Comparison of ENCODE assay signal across 26 mouse cellular contexts in genomic region chr19:36860393-36860792, GRCm38 (mm10). TPM values are rescaled to one million over a fixed set of nuclear protein-coding genes. Genes with fewer than 3 reads are reported as not detected.
DNase-seq lines count a peak whose midpoint lies in the region; ATAC-seq and TF ChIP-seq lines count a peak whose summit lies in the region.
"Had no signal": no experiment of that assay in that cellular context is flagged by ENCODE, and none has a peak within 500 bp of the region (broad histone marks: within the 10 kb centered on the region; RNA-seq: fewer than 3 reads in every experiment).

No protein-coding gene starts in this region.

- no peak overlapping the region for H3K27ac ChIP-seq in intestine, postnatal 0 days (ENCODE audit: low read depth, low read length)
- H3K27ac ChIP-seq in intestine, embryonic 15.5 days = no peak overlapping the region
- no peak overlapping the region for H3K27ac ChIP-seq in liver, embryonic 16.5 days (ENCODE audit: low read length)
- H3K27ac ChIP-seq: gastrocnemius, adult 2 months; heart, embryonic 15.5 days; hindbrain, embryonic 15.5 days; layer of hippocampus, adult 2 months; limb, embryonic 12.5 days; liver, embryonic 15.5 days; neural tube, embryonic 12.5 days; stomach, postnatal 0 days had no signal

- H3K9ac ChIP-seq in intestine, postnatal 0 days (ENCODE audit: low read depth, low read length) = no peak overlapping the region
- no peak overlapping the region for H3K9ac ChIP-seq in intestine, embryonic 15.5 days
- H3K9ac ChIP-seq in liver, embryonic 16.5 days (ENCODE audit: low read depth, low read length) = no peak overlapping the region
- H3K9ac ChIP-seq: heart, embryonic 15.5 days; hindbrain, embryonic 15.5 days; limb, embryonic 12.5 days; liver, embryonic 15.5 days; neural tube, embryonic 12.5 days had no signal

- DNase-seq in 3T3-L1 (ENCODE audit: low read depth, low spot score) = peak; percentile 42
- no peak for DNase-seq in T-cell, adult 2 months (ENCODE audit: low spot score)
- DNase-seq in kidney, postnatal 25 days = no peak
- DNase-seq: cerebellum, adult 8-10 months; gastrocnemius, adult 2 months; heart, postnatal 4 days; kidney, adult 9 months; kidney, postnatal 14 days; midbrain, embryonic 14.5 days; right cerebral cortex, postnatal 14 days; thymus, adult 2 months; thymus, postnatal 4 days had no signal

- ATAC-seq in intestine, postnatal 0 days = peak; percentile 73; the same call in 1 of the 2 replicates
- no peak for ATAC-seq in intestine, embryonic 15.5 days
- ATAC-seq in liver, embryonic 16.5 days (ENCODE audit: low read depth) = peak; percentile 27; the same call in 1 of the 2 replicates
- ATAC-seq: activated CD4-positive, CD25-positive, alpha-beta regulatory T cell, adult 4 months; forebrain, embryonic 14.5 days; lung, postnatal 0 days had no signal

- peaks cover 57% of the 10 kb centered on the region for H3K36me3 ChIP-seq in intestine, postnatal 0 days (ENCODE audit: control insufficient read depth, insufficient read depth)
- peaks cover 18% of the 10 kb centered on the region for H3K36me3 ChIP-seq in intestine, embryonic 15.5 days
- peaks cover 76% of the 10 kb centered on the region for H3K36me3 ChIP-seq in C2C12 (ENCODE audit: control insufficient read depth, insufficient read depth)
- H3K36me3 ChIP-seq in liver, embryonic 16.5 days (ENCODE audit: control insufficient read depth, insufficient read depth) = peaks cover 19% of the 10 kb centered on the region

- H3K4me3 ChIP-seq in intestine, postnatal 0 days (ENCODE audit: low read depth, low read length) = no peak overlapping the region
- H3K4me3 ChIP-seq in intestine, embryonic 15.5 days (replicated peaks) = no peak overlapping the region
- H3K4me3 ChIP-seq in C2C12 (ENCODE audit: insufficient read depth, poor library complexity, severe bottlenecking) = no peak overlapping the region
- H3K4me3 ChIP-seq in liver, embryonic 16.5 days (ENCODE audit: low read depth, low read length) = no peak overlapping the region
- H3K4me3 ChIP-seq: gastrocnemius, adult 2 months; heart, embryonic 15.5 days; hindbrain, embryonic 15.5 days; layer of hippocampus, adult 2 months; limb, embryonic 12.5 days; liver, embryonic 15.5 days; neural tube, embryonic 12.5 days had no signal

- H3K79me2 ChIP-seq in C2C12 (ENCODE audit: control insufficient read depth, insufficient read depth) = no peaks in the 10 kb centered on the region

- no peaks in the 10 kb centered on the region for H3K9me3 ChIP-seq in intestine, postnatal 0 days (ENCODE audit: control insufficient read depth)
- H3K9me3 ChIP-seq in intestine, embryonic 15.5 days = no peaks in the 10 kb centered on the region
- no peaks in the 10 kb centered on the region for H3K9me3 ChIP-seq in liver, embryonic 16.5 days (replicated peaks; ENCODE audit: control insufficient read depth, low read length)
- H3K9me3 ChIP-seq: heart, embryonic 15.5 days; hindbrain, embryonic 15.5 days; limb, embryonic 12.5 days; liver, embryonic 15.5 days; neural tube, embryonic 12.5 days had no signal

- no peaks in the 10 kb centered on the region for H3K4me1 ChIP-seq in intestine, postnatal 0 days (replicated peaks; ENCODE audit: control insufficient read depth, insufficient read depth, low read length)
- H3K4me1 ChIP-seq in intestine, embryonic 15.5 days (replicated peaks) = no peaks in the 10 kb centered on the region
- H3K4me1 ChIP-seq in liver, embryonic 16.5 days (ENCODE audit: control insufficient read depth, low read depth, low read length) = no peaks in the 10 kb centered on the region
- H3K4me1 ChIP-seq: heart, embryonic 15.5 days; hindbrain, embryonic 15.5 days; limb, embryonic 12.5 days; liver, embryonic 15.5 days; neural tube, embryonic 12.5 days had no signal

- H3K27me3 ChIP-seq in intestine, postnatal 0 days (replicated peaks; ENCODE audit: control insufficient read depth, insufficient read depth, low read length) = no peaks in the 10 kb centered on the region
- H3K27me3 ChIP-seq in intestine, embryonic 15.5 days (replicated peaks) = no peaks in the 10 kb centered on the region
- no peaks in the 10 kb centered on the region for H3K27me3 ChIP-seq in C2C12 (ENCODE audit: control insufficient read depth, insufficient read depth, insufficient read length)
- H3K27me3 ChIP-seq in liver, embryonic 16.5 days (ENCODE audit: control insufficient read depth, insufficient read depth, low read depth, low read length) = no peaks in the 10 kb centered on the region
- H3K27me3 ChIP-seq: heart, embryonic 15.5 days; hindbrain, embryonic 15.5 days; limb, embryonic 12.5 days; liver, embryonic 15.5 days; neural tube, embryonic 12.5 days had no signal

- no peak overlapping the region for H3K4me2 ChIP-seq in intestine, postnatal 0 days (replicated peaks; ENCODE audit: low read depth)
- H3K4me2 ChIP-seq in intestine, embryonic 15.5 days (replicated peaks) = no peak overlapping the region
- H3K4me2 ChIP-seq in liver, embryonic 16.5 days (ENCODE audit: low read depth, low read length) = no peak overlapping the region
- H3K4me2 ChIP-seq: heart, embryonic 15.5 days; hindbrain, embryonic 15.5 days; limb, embryonic 12.5 days; liver, embryonic 15.5 days; neural tube, embryonic 12.5 days had no signal

- WGBS in intestine, postnatal 0 days = 72% methylated on average over 5 of the region's 5 CpGs
- 90% methylated on average over 5 of the region's 5 CpGs for WGBS in intestine, embryonic 15.5 days
- WGBS in liver, embryonic 16.5 days (ENCODE audit: insufficient replicate concordance) = 66% methylated on average over 5 of the region's 5 CpGs

- no peak for TF ChIP-seq CTCF in intestine, postnatal 0 days (IDR thresholded peaks at IDR 0.05; ENCODE audit: low read depth)
- TF ChIP-seq CTCF in C2C12 (IDR thresholded peaks at IDR 0.05; ENCODE audit: control insufficient read depth, insufficient read depth, insufficient read length) = no peak

- no peak overlapping the region for H3ac ChIP-seq in C2C12 (ENCODE audit: control insufficient read depth, insufficient read length, low read depth)

- no peaks in the 10 kb centered on the region for H3K79me3 ChIP-seq in C2C12 (ENCODE audit: low read depth)

TF ChIP-seq in C2C12, 6 proteins besides CTCF, POLR2A, EP300 and RAD21:
- TF ChIP-seq FOSL1 (IDR thresholded peaks at IDR 0.05; ENCODE audit: insufficient read depth, low read length, poor library complexity, severe bottlenecking) (no peak), MYOG (IDR thresholded peaks at IDR 0.05; ENCODE audit: control insufficient read depth, extremely low read depth, insufficient read length) (no peak), CEBPB (IDR thresholded peaks at IDR 0.05; ENCODE audit: low read depth) (no peak), MYOD1 (IDR thresholded peaks at IDR 0.05; ENCODE audit: control insufficient read depth, insufficient read length, low read depth) (peak; percentile 53), MAX (IDR thresholded peaks at IDR 0.05) (peak; percentile 21), USF1 (IDR thresholded peaks at IDR 0.05; ENCODE audit: low read depth) (no peak)
TF ChIP-seq in C2C12: peak in this region for 2.

RNA-seq across cellular contexts. Expression of gene Tnks2, which starts 26.4 kb away (rescaled TPM):
- polyA plus RNA-seq in intestine, postnatal 0 days (2015; fragmentation: Nextera tagmentation; extraction: Ambion mirVana) = 19.2 and 22.3 TPM in 2 replicates
- 40.7 and 40.9 TPM in 2 replicates for polyA plus RNA-seq in intestine, embryonic 15.5 days (2015; fragmentation: Nextera tagmentation; extraction: Ambion mirVana)
- polyA plus RNA-seq in C2C12 (2012; fragmentation: generic; extraction: Trizol) = 24.1 TPM
- polyA plus RNA-seq in liver, embryonic 16.5 days (2015; fragmentation: Nextera tagmentation; extraction: Ambion mirVana) = 6.0 and 7.3 TPM in 2 replicates

RNA-seq across cellular contexts. Expression of gene Fgfbp3, which starts 59.0 kb away (rescaled TPM):
- polyA plus RNA-seq in intestine, postnatal 0 days (2015; fragmentation: Nextera tagmentation; extraction: Ambion mirVana) = 2.7 and 2.9 TPM in 2 replicates
- polyA plus RNA-seq in intestine, embryonic 15.5 days (2015; fragmentation: Nextera tagmentation; extraction: Ambion mirVana) = 4.2 and 5.0 TPM in 2 replicates
- 0.94 TPM for polyA plus RNA-seq in C2C12 (2012; fragmentation: generic; extraction: Trizol)
- 0.65 and 0.81 TPM in 2 replicates for polyA plus RNA-seq in liver, embryonic 16.5 days (2015; fragmentation: Nextera tagmentation; extraction: Ambion mirVana)
- polyA plus RNA-seq: activated CD4-positive, CD25-positive, alpha-beta regulatory T cell, adult 4 months had no signal
